Mouse (Mus musculus): ENCODE measurements around the gene Trappc5. TPM values are rescaled to one million over a fixed set of nuclear protein-coding genes. Genes with fewer than 3 reads are reported as not detected.

Trappc5 gene
- total RNA-seq, 2 experiments from 2014 or later: 20.1 to 20.9 TPM

DNA sequence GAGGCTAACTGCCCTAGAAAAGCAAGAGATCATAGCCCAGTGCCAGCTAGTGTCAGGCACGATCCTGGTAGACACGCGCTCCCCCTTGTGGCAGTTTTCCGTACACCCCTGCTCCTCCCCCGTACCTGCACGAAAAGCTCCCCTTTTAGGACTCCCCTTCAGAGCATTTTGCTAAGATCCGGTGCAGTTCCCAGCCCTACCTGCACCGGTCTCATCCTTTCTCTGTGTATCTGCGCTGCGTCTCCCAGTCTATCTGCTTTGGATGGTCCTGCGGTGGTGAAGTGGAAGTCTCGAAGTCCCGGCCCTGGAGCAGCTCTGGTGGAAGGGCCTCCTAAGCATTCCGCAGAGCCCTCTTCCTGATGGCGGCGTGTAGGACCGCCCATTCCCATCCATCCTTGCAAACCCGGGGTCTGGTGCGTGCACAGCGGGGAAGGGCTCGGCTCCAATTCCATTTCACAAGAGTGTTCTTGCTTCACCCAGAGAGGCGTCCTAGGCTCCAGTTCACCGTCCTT, 4.1 kb upstream of the Trappc5 start, which contains the start of gene Fcor:
Gene Fcor, minus strand, starts transcription at position 383 of the 512 bp plus-strand sequence.
- intact Hi-C loops (cut with DNase I; ENCODE audit: low total_unique reads): loop anchor here (2.0 to 10.0 kb wide), 3 partner anchors 47 to 317 kb away; partner anchors contain the start of genes A430078G23Rik, Pcp2, Pet100 and Xab2
- peak; percentile 76 for DNase-seq

- intact Hi-C loops (cut with DNase I; ENCODE audit: low total_unique reads): loop anchor here (10.0 kb wide), 2 partner anchors 50 to 320 kb away; partner anchors contain the start of genes A430078G23Rik, Pcp2, Pet100 and Xab2
- no peak for DNase-seq
These were observed 1.4 kb upstream of the Trappc5 start for GRCm38 (mm10) chr8:3674671-3675070.

DNA sequence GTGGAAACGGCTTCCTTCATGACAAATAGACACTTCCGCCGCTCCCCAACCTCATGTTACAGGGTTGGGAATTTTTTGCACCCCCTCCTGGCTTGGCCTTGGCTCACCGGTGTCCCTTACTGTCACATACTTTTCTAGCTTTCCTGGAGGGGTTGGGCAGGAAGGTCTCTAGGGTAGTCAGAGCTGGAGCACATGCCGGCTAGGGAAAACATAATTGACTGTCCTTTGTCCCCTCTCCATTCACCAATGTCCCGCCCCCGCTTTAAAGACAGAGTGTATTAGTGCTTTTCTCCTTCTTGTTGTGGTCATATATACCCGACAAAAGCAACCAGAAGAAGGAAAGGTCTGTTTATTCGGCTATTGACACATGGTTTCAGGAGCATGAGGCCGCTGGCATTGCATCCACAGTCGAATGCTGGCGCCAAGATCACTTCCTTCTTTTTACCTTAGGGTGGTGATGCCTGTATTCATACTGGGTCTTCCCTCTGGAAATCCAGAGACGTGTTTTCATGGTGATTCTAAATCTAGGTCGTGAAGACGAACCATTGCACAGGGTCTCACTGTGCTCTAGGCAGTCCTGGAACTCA, 987 bp downstream of the Trappc5 start:
- intact Hi-C loops (cut with DNase I; ENCODE audit: low total_unique reads): loop anchor here (10.0 kb wide), 2 partner anchors 52 to 322 kb away; partner anchors contain the start of genes A430078G23Rik, Pcp2, Pet100 and Xab2

GRCm38 (mm10) chr8:3678831-3679230, 2.7 kb downstream of the Trappc5 start:
- intact Hi-C loops (cut with DNase I; ENCODE audit: low total_unique reads): loop anchor here (10.0 kb wide), 2 partner anchors 54 to 324 kb away; partner anchors contain the start of genes A430078G23Rik, Pcp2, Pet100 and Xab2
- DNase-seq: no peak

More for the DNA sequence above, 987 bp downstream of the Trappc5 start:
- no peak for DNase-seq

- intact Hi-C loops (cut with DNase I; ENCODE audit: low total_unique reads): loop anchor here (10.0 kb wide), 2 partner anchors 54 to 324 kb away; partner anchors contain the start of genes A430078G23Rik, Pcp2, Pet100 and Xab2
- DNase-seq: no peak
These were observed 3.1 kb downstream of the Trappc5 start for GRCm38 (mm10) chr8:3679236-3679635.

GRCm38 (mm10) chr8:3679656-3680055, 3.6 kb downstream of the Trappc5 start:
- DNase-seq: no peak
- intact Hi-C loops (cut with DNase I; ENCODE audit: low total_unique reads): loop anchor here (10.0 kb wide), 2 partner anchors 55 to 325 kb away; partner anchors contain the start of genes A430078G23Rik, Pcp2, Pet100 and Xab2

DNA sequence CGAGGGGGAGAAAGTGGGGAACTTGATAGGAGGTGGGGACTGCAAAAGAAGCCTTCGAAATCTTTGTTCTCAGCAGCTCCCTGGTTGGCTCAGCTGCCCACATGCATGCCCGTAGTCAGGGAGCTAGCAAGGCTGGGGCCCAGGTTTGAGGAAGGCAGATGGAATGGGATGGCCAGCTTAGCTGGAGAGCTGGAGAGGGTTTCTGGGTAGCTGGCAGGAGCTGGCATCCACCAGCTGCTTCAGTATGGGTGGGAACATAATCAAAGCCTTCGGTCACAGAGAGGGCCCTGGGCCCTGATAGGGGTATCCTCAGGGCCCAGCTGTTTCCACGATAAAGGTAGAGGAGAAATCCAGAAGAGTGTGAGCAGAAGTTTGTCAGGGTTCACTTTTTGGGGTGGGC, 6.3 kb downstream of the Trappc5 start:
- DNase-seq: no peak
- intact Hi-C loops (cut with DNase I; ENCODE audit: low total_unique reads): no loop called here

DNA sequence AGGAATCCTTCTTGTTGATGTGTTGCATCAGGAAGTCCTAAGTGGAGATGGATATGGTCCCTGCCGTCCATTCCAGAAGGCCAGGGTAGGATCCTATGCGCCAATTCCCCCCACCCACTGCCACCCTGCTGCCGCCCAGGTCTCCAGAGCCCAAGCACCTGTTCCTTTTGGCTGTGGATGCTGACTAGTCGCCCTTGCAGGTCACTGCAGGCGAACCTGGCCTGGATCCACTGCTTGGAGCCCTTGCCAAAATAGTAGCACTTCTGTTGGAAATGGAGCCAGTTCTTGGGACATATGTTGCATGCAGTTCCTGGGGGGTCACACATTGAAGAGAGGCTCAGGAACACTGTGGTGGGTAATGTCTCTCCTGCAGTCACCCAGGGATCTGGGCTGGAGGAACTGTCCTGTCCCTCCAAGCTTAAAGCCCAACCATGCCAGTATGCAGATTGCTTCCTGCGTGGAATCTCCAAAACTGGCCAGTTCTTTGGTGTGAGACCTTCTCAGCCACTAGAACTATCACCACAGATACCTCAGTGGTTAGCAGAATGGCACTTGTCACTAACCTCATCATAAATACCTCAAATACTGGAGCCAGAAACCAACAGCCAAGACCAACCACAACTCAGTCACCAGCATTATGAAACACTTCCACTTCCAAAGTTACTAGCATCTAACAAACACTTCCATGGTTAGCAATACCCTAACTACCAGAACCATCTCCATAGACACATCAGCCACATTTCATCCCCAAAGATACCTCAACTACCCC, 7.5 kb downstream of the Trappc5 start:
- intact Hi-C loops (cut with DNase I; ENCODE audit: low total_unique reads): no loop called here
- DNase-seq: peak; percentile 61

DNA sequence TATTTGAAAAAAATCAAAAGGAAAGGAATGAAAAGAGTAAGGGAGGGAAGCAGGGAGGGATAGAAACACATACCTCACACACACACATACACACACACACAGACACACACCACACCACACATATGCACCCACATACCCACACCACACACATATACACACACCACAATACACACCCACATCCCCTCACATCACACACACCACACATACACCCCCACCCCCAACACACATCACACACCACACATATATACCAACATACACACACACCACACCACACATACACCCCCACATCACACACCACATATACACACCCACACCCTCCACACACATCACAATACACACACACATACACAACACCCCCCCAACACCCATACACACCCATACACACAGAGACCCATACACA, 8.4 kb downstream of the Trappc5 start:
- no peak for DNase-seq
- intact Hi-C loops (cut with DNase I; ENCODE audit: low total_unique reads): no loop called here

DNA sequence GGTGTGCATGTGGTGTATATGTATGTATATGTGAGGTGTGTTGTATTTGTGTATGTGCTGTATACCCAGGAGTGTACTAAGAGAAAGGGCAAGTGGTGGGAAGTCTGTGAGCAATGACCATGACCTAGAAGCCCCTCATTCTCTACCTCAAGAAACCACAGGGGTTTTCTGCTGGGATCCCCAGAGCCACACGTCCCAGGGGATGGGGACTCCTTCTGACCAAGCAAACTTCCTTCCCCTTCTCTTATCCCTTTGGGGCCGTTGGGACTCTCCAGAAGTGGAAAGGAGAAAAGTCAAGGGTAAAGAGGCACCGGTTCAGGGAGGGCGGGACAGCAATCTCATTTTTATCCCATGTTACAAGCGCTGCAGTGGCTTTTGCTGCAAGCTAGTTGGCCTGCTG, 9.3 kb downstream of the Trappc5 start:
- no peak for DNase-seq
- intact Hi-C loops (cut with DNase I; ENCODE audit: low total_unique reads): no loop called here

- DNase-seq: no peak
- intact Hi-C loops (cut with DNase I; ENCODE audit: low total_unique reads): no loop called here
These were observed 11.4 kb downstream of the Trappc5 start for GRCm38 (mm10) chr8:3687537-3687936.

DNA sequence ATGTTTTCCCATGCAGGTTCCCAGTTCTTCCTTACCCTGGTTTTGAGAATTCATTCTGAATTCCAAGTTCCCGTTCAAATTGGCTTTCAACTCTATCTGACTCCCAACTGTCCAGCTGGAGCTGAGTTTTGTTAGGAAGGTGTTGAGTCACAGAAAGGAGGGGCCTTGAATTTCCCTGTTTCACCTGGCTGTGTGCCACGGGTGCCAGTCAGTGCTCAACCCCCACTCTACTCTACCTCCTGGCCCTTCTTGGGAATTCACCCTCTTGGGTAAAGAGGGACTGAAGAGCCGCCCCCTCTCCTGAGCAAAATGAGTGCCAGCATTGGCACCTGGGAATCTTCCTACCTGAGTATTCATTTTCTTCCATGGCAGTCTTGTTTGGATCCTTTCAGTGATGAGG, 14.7 kb downstream of the Trappc5 start:
- no peak for DNase-seq
- intact Hi-C loops (cut with DNase I; ENCODE audit: low total_unique reads): no loop called here

- intact Hi-C loops (cut with DNase I; ENCODE audit: low total_unique reads): no loop called here
These were observed 18.0 kb downstream of the Trappc5 start, which contains the start of gene Fcer2a for GRCm38 (mm10) chr8:3694121-3694520. TSS of gene Fcer2a (minus strand) at chr8:3694175.

DNA sequence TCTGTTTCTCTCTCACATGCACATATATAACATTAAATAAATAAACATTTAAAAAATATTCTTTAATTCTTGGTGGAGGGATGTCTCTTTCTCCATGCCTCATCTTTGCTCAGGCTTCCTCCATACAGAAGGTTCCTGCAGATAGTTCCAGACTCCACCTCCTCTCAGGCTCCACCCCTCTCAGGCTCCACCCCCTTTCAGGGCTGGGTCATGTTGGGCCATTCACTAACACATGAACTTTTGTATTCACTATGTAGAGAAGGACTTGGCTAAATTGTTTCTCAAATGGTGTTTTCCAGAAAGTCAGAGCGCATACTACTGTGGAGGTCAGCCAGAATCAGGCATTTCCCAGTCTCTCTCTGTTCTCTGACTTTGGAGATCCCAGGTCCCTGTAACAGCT, 25.4 kb downstream of the Trappc5 start:
- intact Hi-C loops (cut with DNase I; ENCODE audit: low total_unique reads): no loop called here
- DNase-seq: no peak

More at GRCm38 (mm10) chr8:3694121-3694520, 18.0 kb downstream of the Trappc5 start, which contains the start of gene Fcer2a:
- no peak for DNase-seq

DNA sequence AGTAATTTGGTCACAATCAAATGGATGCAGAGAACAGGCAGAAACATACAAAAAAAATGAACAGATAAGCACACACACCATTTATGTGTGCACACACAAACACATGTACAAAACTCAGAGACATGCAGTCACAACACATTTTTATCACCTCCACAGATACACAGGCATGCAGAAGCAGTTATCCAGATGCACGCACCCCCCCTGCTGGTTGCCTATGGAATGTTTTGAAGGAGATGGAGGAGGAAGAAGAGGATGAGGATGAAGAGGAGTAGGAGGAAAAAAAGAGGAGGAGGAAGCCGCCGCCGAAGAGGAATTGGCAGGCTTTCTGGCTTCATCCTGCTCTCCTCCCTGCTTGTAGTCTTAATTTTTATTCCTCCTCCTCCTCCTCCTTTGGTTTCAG, 29.6 kb downstream of the Trappc5 start:
- intact Hi-C loops (cut with DNase I; ENCODE audit: low total_unique reads): no loop called here

GRCm38 (mm10) chr8:3707611-3708010, 31.5 kb downstream of the Trappc5 start:
- intact Hi-C loops (cut with DNase I; ENCODE audit: low total_unique reads): no loop called here
- DNase-seq: no peak

More for the DNA sequence above, 29.6 kb downstream of the Trappc5 start:
- DNase-seq: no peak

- no peak for DNase-seq
- intact Hi-C loops (cut with DNase I; ENCODE audit: low total_unique reads): no loop called here
These were observed 34.2 kb downstream of the Trappc5 start for GRCm38 (mm10) chr8:3710312-3710711.

- intact Hi-C loops (cut with DNase I; ENCODE audit: low total_unique reads): no loop called here
- DNase-seq: no peak
These were observed 35.5 kb downstream of the Trappc5 start for GRCm38 (mm10) chr8:3711646-3712045.

DNA sequence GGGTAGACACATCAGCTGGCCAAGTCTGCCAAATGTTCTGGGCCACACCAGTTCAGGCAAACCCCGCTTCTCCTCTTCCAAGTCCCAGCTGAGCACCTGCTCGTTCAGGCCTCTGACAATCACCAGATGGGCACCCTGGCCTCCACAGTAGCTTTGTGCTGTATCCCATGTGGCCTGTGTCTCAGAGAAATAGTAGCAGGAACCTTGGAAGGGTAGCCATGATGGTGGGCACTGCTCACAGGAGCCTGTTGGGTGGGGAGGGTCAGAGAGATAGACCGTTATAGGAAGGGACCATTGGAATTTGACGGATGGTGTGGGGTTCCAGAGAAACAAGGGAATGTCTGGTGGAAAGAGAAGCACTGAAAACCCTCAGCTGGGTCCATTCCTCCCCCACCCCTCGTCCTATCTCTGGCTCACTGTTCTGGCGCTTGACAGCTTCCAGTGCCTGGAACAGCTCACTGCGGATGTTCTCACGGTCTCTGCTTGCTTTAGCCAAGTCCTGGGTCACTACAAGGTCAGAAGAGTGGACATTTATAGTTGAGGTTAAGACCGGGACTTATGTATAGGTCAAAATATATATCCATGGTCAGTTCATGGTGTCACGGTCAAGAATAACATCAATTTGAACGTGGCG, 41.3 kb downstream of the Trappc5 start:
- intact Hi-C loops (cut with DNase I; ENCODE audit: low total_unique reads): no loop called here
- DNase-seq: no peak

GRCm38 (mm10) chr8:3718559-3718958, 42.5 kb downstream of the Trappc5 start:
- peak; percentile 58 for DNase-seq
- intact Hi-C loops (cut with DNase I; ENCODE audit: low total_unique reads): no loop called here

Measured in gastrocnemius, postnatal 14 days (tissue).